Mouse (Mus musculus) ES-Bruce4 (cell line): ENCODE measurements around the gene Cdh13.

ENCODE experiments used
- CTCF ChIP-seq: IDR thresholded peaks from one replicate; pipeline ENCODE4 v1.8.1; 2011; ENCODE audit warnings: low read depth, low read length
- EP300 ChIP-seq: IDR thresholded peaks from 2 replicates; pipeline ENCODE4 v1.6.1; 2011; ENCODE audit warnings: low read depth, low read length; ENCODE audit not compliant: insufficient read depth
- POLR2A ChIP-seq: IDR thresholded peaks from one replicate; pipeline ENCODE4 v1.8.1; 2011; ENCODE audit warnings: low read length; ENCODE audit not compliant: insufficient read depth

DNA sequence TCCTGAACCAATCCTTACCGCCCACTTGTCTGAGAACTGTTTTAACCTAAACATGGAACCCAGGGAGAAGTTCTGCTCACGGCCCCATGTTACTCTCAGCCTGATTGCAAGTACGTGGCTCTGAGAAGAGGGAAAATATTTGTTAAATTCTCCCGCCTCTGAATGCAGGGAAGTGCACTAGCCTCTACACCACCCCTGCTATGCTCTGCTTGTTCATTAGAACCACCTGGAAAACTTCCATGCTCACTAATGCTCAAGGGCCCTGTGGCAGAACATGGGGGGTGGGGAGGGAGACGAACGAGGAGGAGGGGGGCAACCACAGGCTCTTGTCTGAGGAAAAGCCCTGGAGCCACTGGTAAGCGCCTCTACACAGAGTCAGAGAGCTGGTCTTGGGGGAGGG, 1074.6 kb downstream of the Cdh13 start:
- no peak for TF ChIP-seq CTCF
- no peak for TF ChIP-seq EP300
- no peak for TF ChIP-seq POLR2A
